Mouse (Mus musculus) cortical plate, adult 2 months (tissue): ENCODE data around the gene Olfr314.

ENCODE experiments used
- CTCF ChIP-seq: fragments of 200-500 bp; IDR thresholded peaks from 2 replicates; pipeline ENCODE4 v1.5.1; 2011; ENCODE audit warnings: mild to moderate bottlenecking, control low read depth, low read length; ENCODE audit not compliant: insufficient read depth; ENCODE audit errors: extremely low read depth
- POLR2A ChIP-seq: fragments of 200-500 bp; IDR thresholded peaks from 2 replicates; pipeline ENCODE4 v1.6.1; 2011; ENCODE audit warnings: mild to moderate bottlenecking, low read length, control low read depth; ENCODE audit not compliant: insufficient read depth; ENCODE audit errors: extremely low read depth

DNA sequence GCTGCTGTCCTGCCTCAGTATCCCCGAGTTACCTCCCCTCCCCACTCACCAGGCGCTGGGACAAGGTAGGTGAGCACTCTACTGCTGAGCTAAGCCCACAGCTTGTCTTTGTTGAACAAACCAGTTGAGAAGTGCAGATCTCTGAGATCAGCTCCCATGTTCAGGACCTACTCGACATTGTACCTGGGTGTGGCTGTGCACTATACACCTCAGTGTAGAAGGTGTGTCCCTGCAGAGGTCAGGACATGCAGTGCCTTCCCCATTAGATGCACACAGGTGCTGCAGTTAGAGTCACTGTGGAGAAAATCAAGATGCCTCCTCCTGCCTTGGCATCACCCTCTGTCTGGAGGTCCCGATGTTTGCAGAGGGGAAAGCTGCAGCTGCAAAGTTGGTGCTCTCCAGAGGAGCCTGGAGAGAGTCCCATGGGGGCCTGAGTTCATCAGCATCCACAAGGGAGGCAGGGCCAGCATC lies 43.9 kb upstream of the Olfr314 start, which contains the start of gene Olfr317:
- TF ChIP-seq POLR2A = no peak
- no peak for TF ChIP-seq CTCF
